Mouse (Mus musculus) kidney, embryonic 15.5 days (tissue): ENCODE data around the gene Dbh. TPM values are rescaled to one million over a fixed set of nuclear protein-coding genes. Genes with fewer than 3 reads are reported as not detected.

Experiments used
- ATAC-seq: fragments of 200-750 bp; cut with Nextera tagmentation; replicated peaks from 2 replicates; pipeline ENCODE4 v1.8.0; 2017; ENCODE audit warnings: moderate TSS enrichment; ENCODE audit not compliant: low FRiP score
- H3K27ac ChIP-seq: fragments of 300-500 bp; sonication (generic); 2 replicates; pipeline ENCODE4 v1.5.1; 2015; ENCODE audit warnings: mild to moderate bottlenecking, inconsistent platforms
- H3K27me3 ChIP-seq: fragments of 300-500 bp; sonication (generic); 2 replicates; pipeline ENCODE4 v1.6.1; 2015; ENCODE audit warnings: inconsistent platforms
- H3K36me3 ChIP-seq: fragments of 300-500 bp; sonication (generic); 2 replicates; pipeline ENCODE4 v1.6.1; 2015; ENCODE audit warnings: inconsistent platforms
- H3K4me1 ChIP-seq: fragments of 300-500 bp; sonication (generic); 2 replicates; pipeline ENCODE4 v1.6.1; 2015; ENCODE audit warnings: inconsistent platforms
- H3K4me2 ChIP-seq: fragments of 300-500 bp; sonication (generic); 2 replicates; pipeline ENCODE4 v1.6.1; 2015; ENCODE audit warnings: moderate library complexity, mild to moderate bottlenecking, inconsistent platforms
- H3K4me3 ChIP-seq: fragments of 300-500 bp; sonication (generic); replicated peaks from 2 replicates; pipeline ENCODE4 v1.5.1; 2015; ENCODE audit warnings: mild to moderate bottlenecking, inconsistent platforms
- H3K9ac ChIP-seq: fragments of 300-500 bp; sonication (generic); 2 replicates; pipeline ENCODE4 v1.6.1; 2015; ENCODE audit warnings: mild to moderate bottlenecking, inconsistent platforms
- H3K9me3 ChIP-seq: fragments of 300-500 bp; sonication (generic); replicated peaks from 2 replicates; pipeline ENCODE4 v1.6.1; 2016; ENCODE audit warnings: inconsistent platforms
- WGBS: fragments of 180-500 bp; shearing (Covaris S2); methylation state at CpG from one replicate; pipeline ENCODE4 v1.1.7; 2015; ENCODE audit warnings: mixed read lengths; 5-methylcytosine and 5-hydroxymethylcytosine counted together
- polyA plus RNA-seq: library from polyadenylated mRNA; unstranded; fragments of >200 nt; fragmentation: Nextera tagmentation; extraction: Ambion mirVana; gene quantifications from 2 replicates; pipeline ENCODE4 v1.2.1, GENCODE M21; 2015

Dbh gene
- polyA plus RNA-seq, 1 experiment from 2014 or later = 19.1 TPM

- ATAC-seq = no peak
- no peaks in the 10 kb centered on the region for H3K27me3 ChIP-seq
- no peak overlapping the region for H3K4me2 ChIP-seq
- H3K36me3 ChIP-seq = no peaks in the 10 kb centered on the region
- H3K4me3 ChIP-seq = no peak overlapping the region
- H3K9ac ChIP-seq = no peak overlapping the region
- no peaks in the 10 kb centered on the region for H3K9me3 ChIP-seq
- H3K4me1 ChIP-seq = peaks cover 13% of the 10 kb centered on the region
- no peak overlapping the region for H3K27ac ChIP-seq
- WGBS = 79% methylated on average over 5 of the region's 5 CpGs
Observed at GRCm38 (mm10) chr2:27207126-27207525, 42.1 kb downstream of the Dbh start.

GRCm38 (mm10) chr2:27209370-27209769, 44.3 kb downstream of the Dbh start:
- H3K4me1 ChIP-seq = peaks cover 13% of the 10 kb centered on the region
- H3K36me3 ChIP-seq = no peaks in the 10 kb centered on the region
- no peak overlapping the region for H3K9ac ChIP-seq
- no peak overlapping the region for H3K4me3 ChIP-seq
- no peaks in the 10 kb centered on the region for H3K9me3 ChIP-seq
- WGBS = 53% methylated on average over 9 of the region's 9 CpGs
- no peak overlapping the region for H3K4me2 ChIP-seq
- H3K27me3 ChIP-seq = no peaks in the 10 kb centered on the region
- H3K27ac ChIP-seq = no peak overlapping the region
- no peak for ATAC-seq

DNA sequence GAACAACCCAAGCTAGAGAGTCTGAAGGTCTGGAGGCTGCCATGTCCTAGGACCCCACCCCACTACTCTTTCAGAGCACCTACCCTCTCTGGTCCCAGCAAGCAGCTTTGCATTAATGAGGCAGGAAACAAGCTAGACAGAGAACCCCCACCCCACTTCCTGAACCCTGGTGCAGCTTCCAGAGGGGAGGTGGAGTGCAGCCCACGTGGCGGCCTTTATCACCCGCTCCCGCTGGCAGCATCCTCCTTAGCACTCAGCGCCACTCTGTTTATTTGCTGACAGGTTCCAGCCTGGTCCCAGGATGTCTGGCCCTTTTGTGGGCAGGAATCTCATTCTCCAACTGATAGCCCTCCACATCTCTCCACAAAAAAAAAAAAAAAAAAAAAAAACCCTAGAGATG, 44.8 kb downstream of the Dbh start:
- Histone ChIP-seq H3K4me2 (no peak overlapping the region), H3K27ac (no peak overlapping the region), H3K9ac (no peak overlapping the region), H3K4me3 (no peak overlapping the region), H3K36me3 (peaks cover 4% of the 10 kb centered on the region; the same call in 1 of the 2 replicates), H3K9me3 (no peaks in the 10 kb centered on the region), H3K27me3 (no peaks in the 10 kb centered on the region), H3K4me1 (peaks cover 13% of the 10 kb centered on the region)
- ATAC-seq = peak; percentile 47; the same call in 1 of the 2 replicates
- 33% methylated on average over 5 of the region's 5 CpGs for WGBS

GRCm38 (mm10) chr2:27210255-27210654, 45.2 kb downstream of the Dbh start:
- Histone ChIP-seq H3K4me3 (no peak overlapping the region), H3K27ac (no peak overlapping the region), H3K36me3 (peaks cover 8% of the 10 kb centered on the region; the same call in 1 of the 2 replicates), H3K27me3 (no peaks in the 10 kb centered on the region), H3K9me3 (no peaks in the 10 kb centered on the region), H3K4me1 (peaks cover 13% of the 10 kb centered on the region), H3K4me2 (no peak overlapping the region), H3K9ac (no peak overlapping the region)
- no peak for ATAC-seq
- WGBS = 52% methylated on average over 7 of the region's 7 CpGs

GRCm38 (mm10) chr2:27210676-27211210, 45.7 kb downstream of the Dbh start:
- 69% methylated on average over 12 of the region's 12 CpGs for WGBS
- no peak for ATAC-seq
- H3K27me3 ChIP-seq = no peaks in the 10 kb centered on the region

GRCm38 (mm10) chr2:27211966-27212893, 47.2 kb downstream of the Dbh start:
- Histone ChIP-seq H3K4me2 (no peak overlapping the region), H3K27ac (no peak overlapping the region), H3K4me1 (peaks cover 13% of the 10 kb centered on the region), H3K36me3 (peaks cover 9% of the 10 kb centered on the region; the same call in 1 of the 2 replicates), H3K4me3 (no peak overlapping the region), H3K9ac (no peak overlapping the region), H3K9me3 (no peaks in the 10 kb centered on the region), H3K27me3 (no peaks in the 10 kb centered on the region)
- no peak for ATAC-seq
- 69% methylated on average over 8 of the region's 8 CpGs for WGBS

More at GRCm38 (mm10) chr2:27210676-27211210, 45.7 kb downstream of the Dbh start:
- no peak overlapping the region for H3K4me3 ChIP-seq
- no peak overlapping the region for H3K4me2 ChIP-seq
- peaks cover 9% of the 10 kb centered on the region; the same call in 1 of the 2 replicates for H3K36me3 ChIP-seq
- no peak overlapping the region for H3K27ac ChIP-seq
- H3K9me3 ChIP-seq = no peaks in the 10 kb centered on the region
- peaks cover 13% of the 10 kb centered on the region for H3K4me1 ChIP-seq
- H3K9ac ChIP-seq = no peak overlapping the region

- H3K27ac ChIP-seq = no peak overlapping the region
- H3K4me2 ChIP-seq = no peak overlapping the region
- H3K4me3 ChIP-seq = no peak overlapping the region
- WGBS = 72% methylated on average over 2 of the region's 2 CpGs
- H3K9me3 ChIP-seq = no peaks in the 10 kb centered on the region
- no peaks in the 10 kb centered on the region for H3K4me1 ChIP-seq
- no peak for ATAC-seq
- H3K36me3 ChIP-seq = peaks cover 18% of the 10 kb centered on the region; the same call in 1 of the 2 replicates
- no peaks in the 10 kb centered on the region for H3K27me3 ChIP-seq
- no peak overlapping the region for H3K9ac ChIP-seq
Observed at GRCm38 (mm10) chr2:27215537-27215936, 50.5 kb downstream of the Dbh start.

DNA sequence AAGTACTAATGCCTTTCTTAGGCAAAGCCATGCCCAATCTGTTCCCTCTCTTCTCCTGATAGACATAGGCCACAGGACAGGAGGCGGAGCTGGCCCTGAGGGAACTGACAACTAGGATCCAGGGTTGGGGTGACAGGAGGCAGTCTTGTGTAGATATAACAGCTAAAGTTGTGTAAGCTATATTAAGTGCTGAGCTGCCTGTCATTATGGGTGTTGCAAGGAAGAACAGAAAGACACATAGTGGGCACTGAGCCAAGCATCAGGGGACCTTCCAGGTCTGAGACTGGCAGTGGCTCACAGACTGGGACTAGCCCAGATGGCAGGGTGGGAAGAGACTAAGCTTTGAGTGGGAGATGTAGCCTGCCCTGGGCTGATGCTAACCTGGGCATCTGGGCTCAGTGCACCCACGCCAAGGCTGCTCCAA, 53.1 kb downstream of the Dbh start:
- Histone ChIP-seq H3K27me3 (no peaks in the 10 kb centered on the region), H3K4me3 (no peak overlapping the region), H3K4me2 (no peak overlapping the region), H3K4me1 (no peaks in the 10 kb centered on the region), H3K36me3 (peaks cover 26% of the 10 kb centered on the region), H3K9ac (no peak overlapping the region), H3K27ac (no peak overlapping the region), H3K9me3 (no peaks in the 10 kb centered on the region)
- 86% methylated on average over 2 of the region's 2 CpGs for WGBS
- ATAC-seq = no peak

DNA sequence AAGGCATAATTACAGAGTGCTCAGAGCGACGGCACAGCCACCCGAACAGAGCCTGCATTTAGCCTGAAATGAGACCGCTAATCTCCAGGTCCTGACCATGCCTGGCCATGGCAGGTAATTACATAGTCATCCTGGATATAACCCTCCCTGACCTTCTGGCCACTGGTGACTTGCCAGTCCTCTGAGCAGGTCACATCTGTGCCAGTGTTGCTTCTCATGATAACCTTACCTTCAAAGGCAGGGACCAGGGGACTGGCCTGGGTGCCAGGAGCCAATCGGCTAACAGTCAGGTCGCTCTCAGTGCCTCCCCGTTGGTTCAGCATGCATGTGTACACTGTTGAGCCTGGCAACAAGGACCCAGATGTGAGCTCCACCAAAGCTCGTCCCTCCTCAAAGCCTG, 53.5 kb downstream of the Dbh start:
- Histone ChIP-seq H3K4me3 (no peak overlapping the region), H3K4me1 (no peaks in the 10 kb centered on the region), H3K9me3 (no peaks in the 10 kb centered on the region), H3K9ac (no peak overlapping the region), H3K27ac (no peak overlapping the region), H3K4me2 (no peak overlapping the region), H3K36me3 (peaks cover 28% of the 10 kb centered on the region), H3K27me3 (no peaks in the 10 kb centered on the region)
- ATAC-seq = no peak
- 86% methylated on average over 8 of the region's 8 CpGs for WGBS

- no peak overlapping the region for H3K4me3 ChIP-seq
- H3K36me3 ChIP-seq = peaks cover 55% of the 10 kb centered on the region
- no peaks in the 10 kb centered on the region for H3K4me1 ChIP-seq
- no peak overlapping the region for H3K27ac ChIP-seq
- WGBS = 84% methylated on average over 7 of the region's 7 CpGs
- H3K27me3 ChIP-seq = no peaks in the 10 kb centered on the region
- no peaks in the 10 kb centered on the region for H3K9me3 ChIP-seq
- no peak overlapping the region for H3K9ac ChIP-seq
- H3K4me2 ChIP-seq = no peak overlapping the region
- ATAC-seq = no peak
Observed at GRCm38 (mm10) chr2:27223012-27223421, 58.0 kb downstream of the Dbh start.

DNA sequence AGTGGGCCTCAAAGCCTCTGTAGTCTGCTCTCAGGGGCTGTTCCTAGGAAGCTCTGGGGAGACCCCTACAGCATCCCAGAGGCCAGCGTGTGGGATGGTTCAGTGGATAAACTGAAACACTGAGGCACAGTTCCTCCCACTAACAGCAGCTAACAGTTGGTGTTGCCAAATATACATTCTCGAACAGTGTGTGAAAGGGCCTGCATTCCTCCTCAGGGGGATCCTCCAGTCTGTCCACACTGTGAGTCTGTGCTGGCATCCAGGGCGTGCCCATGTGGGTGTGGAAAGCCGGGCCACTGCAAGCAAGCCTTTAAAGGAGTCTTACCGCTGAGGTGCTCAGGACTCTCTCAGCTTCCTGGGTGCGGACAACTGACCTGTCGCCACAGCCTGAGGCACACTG, 61.5 kb downstream of the Dbh start:
- H3K9ac ChIP-seq = no peak overlapping the region
- no peak for ATAC-seq
- 67% methylated on average over 7 of the region's 7 CpGs for WGBS
- no peak overlapping the region for H3K4me3 ChIP-seq
- H3K4me2 ChIP-seq = no peak overlapping the region
- no peaks in the 10 kb centered on the region for H3K4me1 ChIP-seq
- H3K27ac ChIP-seq = no peak overlapping the region
- H3K9me3 ChIP-seq = no peaks in the 10 kb centered on the region
- H3K36me3 ChIP-seq = peaks cover 65% of the 10 kb centered on the region
- H3K27me3 ChIP-seq = no peaks in the 10 kb centered on the region

DNA sequence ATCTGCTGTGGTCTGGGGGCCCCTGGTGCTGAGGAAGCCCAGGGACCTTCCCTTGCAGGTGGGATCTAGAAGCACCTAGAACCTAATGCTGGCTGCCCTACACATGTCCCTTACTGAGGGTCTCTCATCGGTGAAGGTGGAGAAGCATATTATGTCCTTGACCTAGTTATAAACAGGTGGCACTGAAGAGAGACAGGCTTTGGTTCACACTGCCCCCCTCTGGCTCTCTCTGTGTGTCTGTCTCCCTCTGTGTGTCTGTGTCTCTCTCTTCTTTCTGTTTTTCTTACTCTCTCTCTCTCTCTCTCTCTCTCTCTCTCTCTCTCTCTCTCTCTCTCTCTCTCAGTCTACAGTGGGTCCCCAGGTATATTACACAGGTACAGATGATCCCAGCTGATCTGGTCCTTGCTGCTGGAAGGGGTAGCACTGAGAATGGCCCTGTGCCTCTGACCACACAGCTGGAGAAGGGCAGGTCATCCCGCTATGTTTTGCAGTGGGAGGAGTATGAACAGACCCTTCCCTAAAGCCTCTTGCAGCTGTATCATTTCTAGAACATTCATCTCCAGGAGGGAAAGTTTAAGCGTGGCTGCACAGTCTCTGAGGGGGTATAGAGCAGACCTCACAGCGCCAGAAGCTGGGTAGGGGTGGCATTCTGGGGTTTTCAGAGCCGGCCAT, 63.9 kb downstream of the Dbh start:
- Histone ChIP-seq H3K27ac (no peak overlapping the region), H3K27me3 (no peaks in the 10 kb centered on the region), H3K4me1 (peaks cover 12% of the 10 kb centered on the region), H3K4me3 (no peak overlapping the region), H3K4me2 (no peak overlapping the region), H3K9ac (no peak overlapping the region), H3K36me3 (peaks cover 68% of the 10 kb centered on the region), H3K9me3 (no peaks in the 10 kb centered on the region)
- no peak for ATAC-seq
- WGBS = 80% methylated on average over 5 of the region's 5 CpGs
